Mouse (Mus musculus) CH12.LX (cell line): Measurements from ENCODE around the gene Ginm1. TPM values are rescaled to one million over a fixed set of nuclear protein-coding genes. Genes with fewer than 3 reads are reported as not detected.

Source experiments
- DNase-seq: peaks from one replicate; pipeline ENCODE4 v3.0.0-alpha.2; 2013; ENCODE audit errors: extremely low read depth
- H3K27ac ChIP-seq: 2 replicates; pipeline ENCODE4 v1.5.1; 2012; ENCODE audit warnings: low read depth, mild to moderate bottlenecking, control low read depth, moderate library complexity; ENCODE audit not compliant: insufficient read depth
- H3K27me3 ChIP-seq: replicated peaks from 2 replicates; pipeline ENCODE3; 2012; ENCODE audit warnings: inconsistent platforms
- H3K36me3 ChIP-seq, 2 experiments: replicated peaks in 1 of 2; 2 replicates each; pipeline versions ENCODE3 to v1.6.1; 2012; ENCODE audit warnings: inconsistent platforms in 1 of 2, low read length in 1 of 2, mild to moderate bottlenecking in 1 of 2, mixed read lengths in 1 of 2, moderate library complexity in 1 of 2; ENCODE audit not compliant: control insufficient read depth in 1 of 2, insufficient read depth in 1 of 2
- H3K4me1 ChIP-seq, 2 experiments: 2 replicates each; pipeline ENCODE4 v1.6.1; 2012; ENCODE audit warnings: inconsistent platforms in 1 of 2, moderate library complexity in 1 of 2; ENCODE audit not compliant: insufficient read depth in 2 of 2, control insufficient read depth in 1 of 2
- H3K4me2 ChIP-seq: 2 replicates; pipeline ENCODE4 v1.6.1; 2012; ENCODE audit warnings: low read depth, mild to moderate bottlenecking, control low read depth; ENCODE audit not compliant: poor library complexity, insufficient read depth, severe bottlenecking
- H3K4me3 ChIP-seq, 3 experiments: fragments of 150-350 bp in 1 of 3; sonication (generic) in 1 of 3; replicated peaks in 1 of 3; 2 replicates each; pipeline versions ENCODE3 to v1.5.1; 2011 to 2012; ENCODE audit warnings: low read depth in 2 of 3, low read length in 2 of 3, mild to moderate bottlenecking in 2 of 3, moderate library complexity in 2 of 3, control low read depth in 1 of 3, improper control_type of control experiment in 1 of 3, inconsistent platforms in 1 of 3, mixed read lengths in 1 of 3; ENCODE audit not compliant: poor library complexity in 1 of 3
- H3K79me2 ChIP-seq: replicated peaks from 2 replicates; pipeline ENCODE4 v1.6.1; 2012; ENCODE audit warnings: mild to moderate bottlenecking, moderate library complexity; ENCODE audit not compliant: control insufficient read depth, poor library complexity, insufficient read depth, severe bottlenecking; ENCODE audit errors: extremely low read depth
- H3K9ac ChIP-seq: 2 replicates; pipeline ENCODE4 v1.6.1; 2012; ENCODE audit warnings: low read depth, mild to moderate bottlenecking, control low read depth, moderate library complexity; ENCODE audit not compliant: insufficient read depth
- H3K9me3 ChIP-seq: replicated peaks from 2 replicates; pipeline ENCODE3; 2012; ENCODE audit warnings: low read length, inconsistent platforms, mixed read lengths
- BHLHE40 ChIP-seq: IDR thresholded peaks from 2 replicates; pipeline ENCODE4 v1.6.1; 2011; ENCODE audit warnings: mild to moderate bottlenecking, low read depth, low read length, improper control_type of control experiment
- CHD1 ChIP-seq: IDR thresholded peaks from 2 replicates; pipeline ENCODE4 v1.6.1; 2012; ENCODE audit warnings: low read depth, low read length, improper control_type of control experiment, inconsistent platforms
- GABPA ChIP-seq: IDR thresholded peaks from 2 replicates; pipeline ENCODE4 v1.6.1; 2012; ENCODE audit warnings: low read depth, low read length, improper control_type of control experiment, inconsistent platforms; ENCODE audit not compliant: insufficient replicate concordance
- HCFC1 ChIP-seq: IDR thresholded peaks from 2 replicates; pipeline ENCODE4 v1.6.1; 2012; ENCODE audit warnings: low read depth, mild to moderate bottlenecking, inconsistent platforms, low read length, improper control_type of control experiment
- IRF4 ChIP-seq: IDR thresholded peaks from 2 replicates; pipeline ENCODE4 v1.6.1; 2014; ENCODE audit warnings: low read depth, mild to moderate bottlenecking, inconsistent platforms, low read length, improper control_type of control experiment
- JUN ChIP-seq: IDR thresholded peaks from 2 replicates; pipeline ENCODE4 v1.6.1; 2011; ENCODE audit warnings: low read depth, mild to moderate bottlenecking, low read length, improper control_type of control experiment, moderate library complexity; ENCODE audit not compliant: insufficient read depth
- KAT2A ChIP-seq: IDR thresholded peaks from 2 replicates; pipeline ENCODE4 v1.6.1; 2012; ENCODE audit warnings: low read length, improper control_type of control experiment, inconsistent platforms; ENCODE audit not compliant: insufficient replicate concordance
- MAFK ChIP-seq: IDR thresholded peaks from 2 replicates; pipeline ENCODE4 v1.6.1; 2011; ENCODE audit warnings: low read length, improper control_type of control experiment; ENCODE audit not compliant: insufficient replicate concordance
- MAZ ChIP-seq: IDR thresholded peaks from 2 replicates; pipeline ENCODE4 v1.6.1; 2012; ENCODE audit warnings: low read depth, mild to moderate bottlenecking, inconsistent platforms, low read length, improper control_type of control experiment, moderate library complexity
- MXI1 ChIP-seq: IDR thresholded peaks from 2 replicates; pipeline ENCODE4 v1.6.1; 2011; ENCODE audit warnings: mild to moderate bottlenecking, low read depth, low read length, improper control_type of control experiment
- MYC ChIP-seq: IDR thresholded peaks from 2 replicates; pipeline ENCODE4 v1.6.1; 2011; ENCODE audit warnings: low read depth, mild to moderate bottlenecking, improper control_type of control experiment, low read length
- NELFE ChIP-seq: IDR thresholded peaks from 2 replicates; pipeline ENCODE4 v1.6.1; 2011; ENCODE audit warnings: low read depth, low read length, improper control_type of control experiment
- PAX5 ChIP-seq: IDR thresholded peaks from 2 replicates; pipeline ENCODE4 v1.6.1; 2012; ENCODE audit warnings: low read length, inconsistent platforms, mixed read lengths
- POLR2A ChIP-seq: IDR thresholded peaks from 2 replicates; pipeline ENCODE4 v1.6.1; 2011; ENCODE audit warnings: low read depth, mild to moderate bottlenecking, improper control_type of control experiment, low read length
- POLR2AphosphoS2 ChIP-seq: IDR thresholded peaks from 2 replicates; pipeline ENCODE4 v1.6.1; 2011; ENCODE audit warnings: low read depth, low read length, improper control_type of control experiment
- RAD21 ChIP-seq: IDR thresholded peaks from 2 replicates; pipeline ENCODE4 v1.6.1; 2011; ENCODE audit warnings: low read depth, mild to moderate bottlenecking, low read length, improper control_type of control experiment, moderate library complexity
- RCOR1 ChIP-seq: conservative IDR thresholded peaks from 2 replicates; pipeline ENCODE4 v1.6.1; 2012; ENCODE audit warnings: low read depth, mild to moderate bottlenecking, inconsistent platforms, low read length, improper control_type of control experiment
- SIN3A ChIP-seq: IDR thresholded peaks from 2 replicates; pipeline ENCODE4 v1.6.1; 2012; ENCODE audit warnings: low read length, improper control_type of control experiment, inconsistent platforms
- SMC3 ChIP-seq: IDR thresholded peaks from 2 replicates; pipeline ENCODE4 v1.6.1; 2011; ENCODE audit warnings: low read depth, low read length, improper control_type of control experiment
- TBP ChIP-seq: conservative IDR thresholded peaks from 2 replicates; pipeline ENCODE4 v1.6.1; 2011; ENCODE audit warnings: low read depth, low read length, improper control_type of control experiment
- TCF12 ChIP-seq: IDR thresholded peaks from 2 replicates; pipeline ENCODE4 v1.6.1; 2014; ENCODE audit warnings: low read depth, mild to moderate bottlenecking, inconsistent platforms, low read length, improper control_type of control experiment
- USF2 ChIP-seq: conservative IDR thresholded peaks from 2 replicates; pipeline ENCODE4 v1.6.1; 2011; ENCODE audit warnings: low read depth, low read length, improper control_type of control experiment
- dilution Hi-C: fragments of 300-500 bp; cut with MboI; formaldehyde crosslinking; loops from 2 replicates; pipeline ENCODE4 v1.14.3; 2020; ENCODE audit warnings: low sequenced_read_pairs; ENCODE audit not compliant: extremely low pct_unique_long_range_greater_than_20kb, extremely low pct_ligation_motif_present
- in situ Hi-C: fragments of 300-500 bp; cut with MboI; formaldehyde crosslinking; loops from 3 replicates; pipeline ENCODE4 v1.14.3; 2019; ENCODE audit warnings: low sequenced_read_pairs, low pct_ligation_motif_present, low pct_unique_long_range_greater_than_20kb, mixed read lengths
- polyA plus RNA-seq: library from polyadenylated mRNA; unstranded; fragments of >175 nt; gene quantifications from 2 replicates; pipeline ENCODE4 v1.2.1, GENCODE M21; 2012; ENCODE audit warnings: low read depth; ENCODE audit not compliant: insufficient read length
- total RNA-seq, 2 experiments: library from RNA; depleted of rRNA; stranded (reverse); fragments of 300-350 nt in 1 of 2; fragments of >200 nt in 1 of 2; gene quantifications; 2 replicates each; pipeline ENCODE4 v1.2.3; 2012 to 2014

The Ginm1 gene
- total and polyA plus RNA-seq, 3 experiments: 11.7 to 38.2 (median 22.5) TPM

DNA sequence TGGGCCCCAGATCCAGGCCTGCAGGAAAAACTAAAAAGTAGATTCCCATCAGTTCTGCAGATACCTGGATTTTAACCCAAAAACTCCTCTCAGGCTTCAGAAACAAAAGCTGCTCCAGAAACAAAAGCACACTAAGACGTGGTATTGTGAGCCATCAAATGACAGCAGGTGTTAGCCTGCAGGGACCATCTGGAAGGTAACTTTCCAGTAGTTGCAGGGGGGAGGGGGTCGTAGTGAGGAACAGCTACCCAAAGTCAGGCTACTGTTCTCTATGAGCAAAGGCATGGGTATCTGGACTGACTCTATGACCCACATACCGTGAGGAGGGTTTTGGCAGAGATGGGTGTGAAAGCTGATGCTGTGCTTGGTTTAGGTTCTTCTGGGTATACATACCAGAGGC, 48.2 kb upstream of the Ginm1 start:
- Histone ChIP-seq H3K27ac (peak overlapping the region; percentile 78), H3K4me3 (peak overlapping the region; percentile 49 to 63 (median 59)), H3K4me1 (peaks cover 26 to 75% of the 10 kb centered on the region in 2 experiments), H3K79me2 (peaks cover 33% of the 10 kb centered on the region), H3K27me3 (no peaks in the 10 kb centered on the region), H3K9me3 (no peaks in the 10 kb centered on the region), H3K36me3 (peaks cover 0 to 23% of the 10 kb centered on the region in 2 experiments), H3K9ac (peak overlapping the region; percentile 67)
- dilution Hi-C loops: no loop called here
- in situ Hi-C loops: loop anchor here (25.0 kb wide), 1 partner anchor 1122 kb away; no protein-coding TSS in a partner anchor
- peak; percentile 51 for DNase-seq
- TF ChIP-seq GABPA: no peak
- TF ChIP-seq JUN: no peak
- TF ChIP-seq RCOR1: no peak
- TF ChIP-seq TBP: 0 out of 2 replicates have a peak, but pooled peaks have one; percentile 38
- TF ChIP-seq KAT2A: no peak
- no peak for TF ChIP-seq NELFE
- TF ChIP-seq MAZ: no peak
- TF ChIP-seq MAFK: no peak
- no peak for TF ChIP-seq USF2
- no peak for TF ChIP-seq POLR2A
- no peak for TF ChIP-seq IRF4
- TF ChIP-seq POLR2AphosphoS2: no peak
- peak; percentile 79 for TF ChIP-seq CHD1
- TF ChIP-seq TCF12: peak; percentile 46; the same call in 1 of the 2 replicates
- TF ChIP-seq SMC3: no peak
- no peak; the same call in 1 of the 2 replicates for TF ChIP-seq RAD21
- TF ChIP-seq MXI1: no peak
- TF ChIP-seq SIN3A: no peak
- TF ChIP-seq BHLHE40: no peak
- no peak for TF ChIP-seq PAX5
- TF ChIP-seq HCFC1: no peak
- TF ChIP-seq, all 38 proteins: peak for 3
- H3K4me2 ChIP-seq: peak overlapping the region; percentile 93

DNA sequence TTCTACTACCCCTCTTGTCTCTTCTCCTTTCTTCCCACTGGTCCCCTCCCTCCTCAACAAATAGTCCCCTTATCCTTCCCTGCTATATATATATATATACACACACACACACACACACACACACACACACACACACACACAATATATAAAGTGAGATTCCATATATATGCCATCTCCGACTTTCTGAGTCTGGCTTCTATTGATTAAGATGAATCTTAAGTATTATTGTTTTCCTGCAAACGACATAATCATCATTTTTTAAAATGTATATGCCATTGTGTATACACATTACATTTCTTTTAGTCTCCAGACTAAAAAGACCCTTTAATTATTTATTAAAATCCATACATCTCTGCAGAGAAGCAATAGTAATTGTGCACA, 47.7 kb upstream of the Ginm1 start:
- H3K4me1 ChIP-seq: peaks cover 30 to 75% of the 10 kb centered on the region in 2 experiments
- H3K27ac ChIP-seq: no peak overlapping the region
- TF ChIP-seq CHD1: peak; percentile 91
- TF ChIP-seq MYC: 0 out of 2 replicates have a peak, but pooled peaks have one; percentile 43
- peak; percentile 36; the same call in 1 of the 2 replicates for TF ChIP-seq MXI1
- TF ChIP-seq BHLHE40: no peak
- H3K4me2 ChIP-seq: peak overlapping the region; percentile 93
- H3K9me3 ChIP-seq: no peaks in the 10 kb centered on the region
- peaks cover 0 to 23% of the 10 kb centered on the region in 2 experiments for H3K36me3 ChIP-seq
- DNase-seq: no peak
- peaks cover 32% of the 10 kb centered on the region for H3K79me2 ChIP-seq
- in situ Hi-C loops (loop anchor here (25.0 kb wide), 1 partner anchor 1122 kb away; no protein-coding TSS in a partner anchor), dilution Hi-C loops (no loop called here)
- no peaks in the 10 kb centered on the region for H3K27me3 ChIP-seq
- peak overlapping the region; percentile 58 to 63 (median 59) for H3K4me3 ChIP-seq
- H3K9ac ChIP-seq: peak overlapping the region; percentile 67
